Mouse (Mus musculus): ENCODE results near the gene L3hypdh. TPM values are rescaled to one million over a fixed set of nuclear protein-coding genes. Genes with fewer than 3 reads are reported as not detected.
"Not testable (repeated sequence)": the region's sequence is repeated elsewhere in the genome, so short reads cannot be mapped to it uniquely, and the experiment has no call there.

The L3hypdh gene
- total and polyA plus RNA-seq, 3 experiments: 5.2 to 9.3 TPM; not detected in 1

DNA sequence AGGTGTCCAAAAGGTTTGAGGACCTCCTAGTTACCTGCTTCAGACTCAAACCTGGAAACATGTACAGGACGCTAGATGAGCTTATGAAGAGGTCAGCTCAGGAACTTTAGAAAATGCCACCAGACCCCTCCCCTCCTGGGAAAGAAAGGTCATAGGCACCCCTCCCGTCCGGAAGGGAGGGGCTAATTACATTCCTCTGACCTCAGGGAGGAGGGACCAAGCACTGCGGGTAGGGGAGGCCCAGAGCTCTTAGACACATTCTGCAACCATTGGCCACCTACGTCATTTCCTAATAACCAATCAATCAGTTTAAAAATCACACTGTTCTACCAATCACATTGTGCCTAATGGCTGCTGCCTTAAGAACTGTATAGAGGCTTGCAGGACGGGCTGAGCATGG lies 32.7 kb downstream of the L3hypdh start:
- TF ChIP-seq POLR2AphosphoS5 (IDR thresholded peaks at IDR 0.05; ENCODE audit: borderline replicate concordance, low read depth, low read length): no peak
- no peak for TF ChIP-seq NRF1 (IDR thresholded peaks at IDR 0.05; ENCODE audit: insufficient read depth, low read depth, low read length, poor library complexity, severe bottlenecking)
- no peak for TF ChIP-seq ETS1 (IDR thresholded peaks at IDR 0.05; ENCODE audit: low read depth, low read length)
- no peak for TF ChIP-seq E2F4 (IDR thresholded peaks at IDR 0.05; ENCODE audit: borderline replicate concordance, low read depth, low read length)
- TF ChIP-seq MEF2A (IDR thresholded peaks at IDR 0.05; ENCODE audit: extremely low read depth, insufficient replicate concordance, low read depth, low read length, poor library complexity, severe bottlenecking): no peak
- TF ChIP-seq MAZ (IDR thresholded peaks at IDR 0.05; ENCODE audit: low read depth, low read length): no peak
- no peak for TF ChIP-seq SIN3A (IDR thresholded peaks at IDR 0.05; ENCODE audit: low read length)
- TF ChIP-seq CHD1 (IDR thresholded peaks at IDR 0.05; ENCODE audit: low read depth, low read length): no peak
- TF ChIP-seq BHLHE40 (IDR thresholded peaks at IDR 0.05; ENCODE audit: borderline replicate concordance, low read depth, low read length): no peak
- TF ChIP-seq ELF1 (IDR thresholded peaks at IDR 0.05; ENCODE audit: low read depth, low read length): no peak
- no peak for TF ChIP-seq POLR2AphosphoS2 (IDR thresholded peaks at IDR 0.05; ENCODE audit: low read length)
- TF ChIP-seq JUND (IDR thresholded peaks at IDR 0.05; ENCODE audit: low read depth, low read length): no peak
- no peak for TF ChIP-seq TBP (IDR thresholded peaks at IDR 0.05; ENCODE audit: low read depth, low read length)
- TF ChIP-seq USF1 (IDR thresholded peaks at IDR 0.05; ENCODE audit: low read depth, low read length): no peak
- TF ChIP-seq MAX (IDR thresholded peaks at IDR 0.05; ENCODE audit: low read length): no peak
- no peak for TF ChIP-seq ZKSCAN1 (IDR thresholded peaks at IDR 0.05; ENCODE audit: low read depth, low read length)
- no peak for TF ChIP-seq MAFK (IDR thresholded peaks at IDR 0.05; ENCODE audit: borderline replicate concordance, low read depth, low read length)
- no peak for TF ChIP-seq USF2 (IDR thresholded peaks at IDR 0.05; ENCODE audit: borderline replicate concordance in 1 of 2, insufficient read depth in 1 of 2, low read depth in 1 of 2, low read length in 2 of 2)
- no peak overlapping the region for H3K27ac ChIP-seq (ENCODE audit: control insufficient read depth, low read depth, low read length)
- peaks cover 0 to 3% of the 10 kb centered on the region in 2 experiments; a peak in 2 of 4 replicates for H3K27me3 ChIP-seq (ENCODE audit: control insufficient read depth in 1 of 2, insufficient read depth in 2 of 2, low read length in 2 of 2)
- no peak overlapping the region for H3K4me3 ChIP-seq (ENCODE audit: control insufficient read depth in 1 of 2, insufficient read depth in 1 of 2, low read depth in 2 of 2, low read length in 2 of 2)
- no peaks in the 10 kb centered on the region for H3K9me3 ChIP-seq (replicated peaks; ENCODE audit: insufficient read depth, low read length)
- H3K79me2 ChIP-seq (ENCODE audit: control insufficient read depth, insufficient read depth, low read length, poor library complexity): no peaks in the 10 kb centered on the region
- H3K36me3 ChIP-seq (ENCODE audit: control insufficient read depth in 1 of 2, insufficient read depth in 2 of 2, low read length in 2 of 2): no peaks in the 10 kb centered on the region
- H3K9ac ChIP-seq (ENCODE audit: control insufficient read depth, low read depth, low read length, poor library complexity, severe bottlenecking): no peak overlapping the region
- H3K4me1 ChIP-seq (ENCODE audit: control insufficient read depth in 1 of 2, insufficient read depth in 2 of 2, low read length in 2 of 2): no peaks in the 10 kb centered on the region
- no peak for DNase-seq (ENCODE audit: low read depth, low spot score)

DNA sequence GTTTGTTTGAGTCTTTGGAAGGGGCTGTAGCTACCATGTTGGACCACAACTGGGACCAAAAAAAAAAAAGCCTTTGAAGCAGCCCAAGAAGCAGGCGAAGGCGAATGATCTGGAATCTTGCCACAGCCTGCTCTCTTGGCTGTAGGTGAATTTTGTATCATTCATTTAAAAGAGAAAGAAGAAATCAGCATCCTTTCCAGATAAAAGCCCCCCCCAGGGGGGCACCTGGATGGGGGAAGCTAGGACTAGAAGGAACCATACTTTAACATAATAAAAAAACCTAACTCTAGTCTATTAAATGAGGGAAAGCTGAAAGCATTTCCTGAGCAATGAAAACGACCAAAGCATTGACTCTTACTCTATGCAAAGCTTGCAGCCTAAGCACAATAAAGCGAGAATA lies 34.4 kb downstream of the L3hypdh start:
- no peak for DNase-seq (ENCODE audit: low read depth, low spot score)
- TF ChIP-seq NELFE (IDR thresholded peaks at IDR 0.05; ENCODE audit: low read depth, low read length) (no peak), CTCF (IDR thresholded peaks at IDR 0.05 in 2 of 3, conservative IDR thresholded peaks at IDR 0.05 in 1 of 3; ENCODE audit: control insufficient read depth in 1 of 3, insufficient read depth in 1 of 3, low read depth in 2 of 3, low read length in 3 of 3, poor library complexity in 1 of 3, severe bottlenecking in 1 of 3) (no peak), MEF2A (IDR thresholded peaks at IDR 0.05; ENCODE audit: extremely low read depth, insufficient replicate concordance, low read depth, low read length, poor library complexity, severe bottlenecking) (no peak), ZNF384 (IDR thresholded peaks at IDR 0.05; ENCODE audit: low read depth, low read length) (no peak), CHD2 (IDR thresholded peaks at IDR 0.05; ENCODE audit: low read length) (no peak), BHLHE40 (IDR thresholded peaks at IDR 0.05; ENCODE audit: borderline replicate concordance, low read depth, low read length) (no peak), E2F4 (IDR thresholded peaks at IDR 0.05; ENCODE audit: borderline replicate concordance, low read depth, low read length) (no peak), MAZ (IDR thresholded peaks at IDR 0.05; ENCODE audit: low read depth, low read length) (no peak), MYB (IDR thresholded peaks at IDR 0.05; ENCODE audit: low read depth, low read length) (no peak), POLR2AphosphoS2 (IDR thresholded peaks at IDR 0.05; ENCODE audit: low read length) (no peak)
- Histone ChIP-seq H3K4me1 (ENCODE audit: control insufficient read depth in 1 of 2, insufficient read depth in 2 of 2, low read length in 2 of 2) (no peaks in the 10 kb centered on the region), H3K79me2 (ENCODE audit: control insufficient read depth, insufficient read depth, low read length, poor library complexity) (no peaks in the 10 kb centered on the region), H3K27me3 (ENCODE audit: control insufficient read depth in 1 of 2, insufficient read depth in 2 of 2, low read length in 2 of 2) (peaks cover 0 to 3% of the 10 kb centered on the region in 2 experiments; a peak in 2 of 4 replicates), H3K9ac (ENCODE audit: control insufficient read depth, low read depth, low read length, poor library complexity, severe bottlenecking) (no peak overlapping the region), H3K4me3 (ENCODE audit: control insufficient read depth in 1 of 2, insufficient read depth in 1 of 2, low read depth in 2 of 2, low read length in 2 of 2) (no peak overlapping the region), H3K9me3 (replicated peaks; ENCODE audit: insufficient read depth, low read length) (no peaks in the 10 kb centered on the region), H3K36me3 (ENCODE audit: control insufficient read depth in 1 of 2, insufficient read depth in 2 of 2, low read length in 2 of 2) (no peaks in the 10 kb centered on the region), H3K27ac (ENCODE audit: control insufficient read depth, low read depth, low read length) (no peak overlapping the region)

DNA sequence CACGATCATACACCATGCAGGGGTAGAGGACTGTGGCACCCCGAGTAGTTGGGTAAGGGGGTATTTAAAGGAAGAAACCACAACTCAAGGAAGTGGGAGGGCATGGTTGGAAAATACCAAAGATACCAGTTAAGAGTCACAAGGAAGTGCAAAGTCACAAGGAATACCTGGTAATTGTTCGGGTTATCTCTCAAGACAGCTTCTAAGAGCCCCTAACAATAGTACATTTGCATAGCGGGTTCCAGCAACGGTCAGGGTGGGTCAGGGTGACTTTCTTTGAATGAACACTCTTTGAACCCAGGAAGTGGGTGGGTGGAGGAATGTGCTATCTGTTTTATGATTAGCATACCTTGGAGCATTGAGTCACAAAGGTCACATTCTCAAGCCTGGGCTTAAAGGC lies 35.1 kb downstream of the L3hypdh start:
- not testable (repeated sequence) for H3K36me3 ChIP-seq (ENCODE audit: control insufficient read depth in 1 of 2, insufficient read depth in 2 of 2, low read length in 2 of 2); H3K9ac ChIP-seq (ENCODE audit: control insufficient read depth, low read depth, low read length, poor library complexity, severe bottlenecking); H3K4me1 ChIP-seq (ENCODE audit: control insufficient read depth in 1 of 2, insufficient read depth in 2 of 2, low read length in 2 of 2); H3K4me3 ChIP-seq (ENCODE audit: control insufficient read depth in 1 of 2, insufficient read depth in 1 of 2, low read depth in 2 of 2, low read length in 2 of 2); H3K27ac ChIP-seq (ENCODE audit: control insufficient read depth, low read depth, low read length); DNase-seq (ENCODE audit: low read depth, low spot score); H3K79me2 ChIP-seq (ENCODE audit: control insufficient read depth, insufficient read depth, low read length, poor library complexity); H3K9me3 ChIP-seq (replicated peaks; ENCODE audit: insufficient read depth, low read length); H3K27me3 ChIP-seq (ENCODE audit: control insufficient read depth in 1 of 2, insufficient read depth in 2 of 2, low read length in 2 of 2)
